Mouse (Mus musculus): ENCODE results near the gene H1foo. TPM values are rescaled to one million over a fixed set of nuclear protein-coding genes. Genes with fewer than 3 reads are reported as not detected.

The H1foo gene
- not detected for polyA plus RNA-seq (2017; shearing (Covaris generic))

DNA sequence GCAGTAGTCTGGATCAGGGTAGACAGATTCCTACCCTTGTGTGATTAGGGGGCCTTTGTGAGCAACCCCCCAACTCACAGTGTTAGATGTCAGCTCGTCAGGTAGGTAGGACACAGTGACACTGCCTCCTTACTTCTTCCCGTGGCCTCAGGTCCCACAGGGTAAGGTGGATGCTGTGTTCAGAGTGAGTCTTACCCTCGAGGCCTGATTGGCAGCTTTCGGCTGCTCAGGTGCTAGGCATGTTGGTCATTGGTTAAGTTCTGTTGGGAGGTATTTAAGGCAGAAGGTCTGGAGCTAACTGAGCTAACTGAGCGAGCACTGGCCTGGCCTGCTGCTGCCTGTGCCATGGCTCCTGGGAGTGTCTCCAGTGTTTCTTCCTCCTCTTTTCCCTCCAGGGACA lies at the start of gene H1foo:
Gene H1foo, plus strand, starts transcription at position 301 of the 400 bp plus-strand sequence.

DNA sequence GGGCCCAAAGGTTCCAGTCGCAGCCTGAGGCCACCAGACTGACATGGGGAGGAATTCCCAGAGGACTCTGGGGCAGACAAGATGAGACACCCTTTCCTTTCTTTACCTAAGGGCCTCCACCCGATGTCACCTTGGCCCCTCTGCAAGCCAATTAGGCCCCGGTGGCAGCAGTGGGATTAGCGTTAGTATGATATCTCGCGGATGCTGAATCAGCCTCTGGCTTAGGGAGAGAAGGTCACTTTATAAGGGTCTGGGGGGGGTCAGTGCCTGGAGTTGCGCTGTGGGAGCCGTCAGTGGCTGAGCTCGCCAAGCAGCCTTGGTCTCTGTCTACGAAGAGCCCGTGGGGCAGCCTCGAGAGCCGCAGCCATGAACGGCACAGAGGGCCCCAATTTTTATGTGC lies 13.1 kb upstream of the H1foo start, which contains the start of gene Rho:
Gene Rho, plus strand, starts transcription at position 110 of the 400 bp plus-strand sequence.

DNA sequence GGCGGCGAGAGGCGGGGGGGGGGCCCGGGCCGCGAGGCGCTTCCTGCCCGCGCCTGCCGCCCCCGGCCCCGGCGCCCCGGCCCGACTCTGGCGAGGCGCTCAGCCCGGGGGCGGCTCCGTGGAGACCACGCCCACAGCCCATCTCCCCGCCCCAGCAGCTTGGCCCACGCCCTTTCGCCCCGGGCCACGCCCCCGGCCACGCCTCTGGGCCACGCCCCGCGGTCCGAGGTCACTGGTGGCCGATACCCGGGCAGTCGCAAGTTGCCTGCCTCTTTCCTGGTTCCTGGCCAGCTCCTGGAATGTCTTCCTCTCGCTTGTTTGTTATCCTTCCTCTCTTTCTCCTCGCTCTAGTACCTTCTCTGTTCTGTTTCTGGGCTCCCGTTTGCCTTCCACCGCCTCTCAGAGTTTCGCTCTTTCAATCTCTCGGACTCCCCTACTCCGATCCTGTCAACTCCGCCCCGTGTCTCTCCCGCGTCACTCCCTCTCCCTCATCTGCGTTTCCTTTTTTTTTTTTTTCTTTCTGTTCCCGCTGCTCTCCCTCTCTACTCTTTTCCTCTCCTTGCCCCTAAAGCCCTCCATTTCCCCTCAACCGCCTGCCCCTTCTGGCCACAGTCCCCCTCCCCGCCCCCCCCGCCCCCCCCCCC lies 50.3 kb downstream of the H1foo start, which contains the start of gene Plxnd1:
Gene Plxnd1, minus strand, starts transcription at position 129 of the 644 bp plus-strand sequence.

Other genes starting within 250 kb of the H1foo start
- gene Tmem40, start 182.5 kb upstream of the H1foo start, polyA plus RNA-seq (2017; shearing (Covaris generic)): not detected
- gene Cand2, start 170.4 kb upstream of the H1foo start, polyA plus RNA-seq (2017; shearing (Covaris generic)): 9.3 TPM
- 3,148 TPM for gene Rpl32, start 136.2 kb upstream of the H1foo start, polyA plus RNA-seq (2017; shearing (Covaris generic))
- 0.56 TPM for gene Efcab12, start 106.5 kb upstream of the H1foo start, polyA plus RNA-seq (2017; shearing (Covaris generic))
- 10.8 TPM for gene Mbd4, start 91.6 kb upstream of the H1foo start, polyA plus RNA-seq (2017; shearing (Covaris generic))
- 2.4 TPM for gene Ift122, start 91.5 kb upstream of the H1foo start, polyA plus RNA-seq (2017; shearing (Covaris generic))
- gene Rho, start 13.2 kb upstream of the H1foo start, polyA plus RNA-seq (2017; shearing (Covaris generic)): not detected
- 5.6 TPM for gene Plxnd1, start 50.1 kb downstream of the H1foo start, polyA plus RNA-seq (2017; shearing (Covaris generic))
- gene Tmcc1, start 248.5 kb downstream of the H1foo start, polyA plus RNA-seq (2017; shearing (Covaris generic)): 14.6 TPM